Mouse (Mus musculus): ENCODE data around the gene Oosp1.

DNA sequence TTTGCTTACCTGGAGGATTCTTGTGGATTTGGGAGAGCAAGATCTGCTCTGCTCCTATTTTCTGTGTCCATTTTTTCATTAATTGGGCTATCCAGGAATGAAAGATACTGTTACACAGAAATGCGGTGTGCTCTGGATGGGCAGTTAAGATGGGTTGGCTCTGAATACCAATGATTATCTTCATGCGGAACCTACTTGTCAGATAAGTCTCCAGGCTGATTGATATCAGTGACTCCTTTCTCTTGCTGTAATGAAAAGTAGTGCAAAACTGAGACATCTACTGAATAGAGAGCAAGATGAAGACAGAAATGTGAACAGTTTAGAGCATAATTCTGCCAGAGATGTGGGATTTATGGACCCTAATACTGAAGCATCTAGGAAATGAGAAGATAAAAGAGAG, 67.4 kb downstream of the Oosp1 start, which contains the start of gene Ms4a2:
- TF ChIP-seq CTCF (IDR thresholded peaks at IDR 0.05; ENCODE audit: low read depth), result no peak
- TF ChIP-seq EP300 (IDR thresholded peaks at IDR 0.05; ENCODE audit: low read depth), result no peak
